Mouse (Mus musculus): ENCODE results near the gene Ccdc28b. TPM values are rescaled to one million over a fixed set of nuclear protein-coding genes. Genes with fewer than 3 reads are reported as not detected.

Ccdc28b gene
- polyA plus RNA-seq, 1 experiment from 2014 or later = 46.5 TPM

GRCm38 (mm10) chr4:129640638-129641467 is 17.1 kb upstream of the Ccdc28b start, which contains the start of gene Txlna:
Txlna (minus strand) TSS chr4:129641065.
- Histone ChIP-seq H3K4me3 (replicated peaks) (peak within 1 kb of the TSS; percentile 70), H3K9me3 (no peaks in the 10 kb centered on the region), H3K4me1 (peaks cover 13% of the 10 kb centered on the region), H3K27ac (peak within 1 kb of the TSS; percentile 97), H3K36me3 (peaks cover 26% of the 10 kb centered on the region), H3K9ac (peak within 1 kb of the TSS; percentile 53), H3K4me2 (peak within 1 kb of the TSS; percentile 78), H3K27me3 (replicated peaks) (no peaks in the 10 kb centered on the region)
- WGBS = under 1% methylated on average over 60 of the region's 60 CpGs
- peak; percentile 92 for ATAC-seq (ENCODE audit: insufficient read depth, low FRiP score, low read depth)

- Histone ChIP-seq H3K9me3 (no peaks in the 10 kb centered on the region), H3K4me3 (replicated peaks) (peak overlapping the region; percentile 70), H3K9ac (peak overlapping the region; percentile 53), H3K27me3 (replicated peaks) (no peaks in the 10 kb centered on the region), H3K4me2 (peak overlapping the region; percentile 78), H3K27ac (peak overlapping the region; percentile 97), H3K4me1 (peaks cover 13% of the 10 kb centered on the region), H3K36me3 (peaks cover 25% of the 10 kb centered on the region)
- no peak for ATAC-seq (ENCODE audit: insufficient read depth, low FRiP score, low read depth)
- 2% methylated on average over 17 of the region's 17 CpGs for WGBS
These were observed 16.4 kb upstream of the Ccdc28b start for GRCm38 (mm10) chr4:129640101-129640637.

- peak overlapping the region; percentile 97; the same call in 1 of the 2 replicates for H3K27ac ChIP-seq
- peak overlapping the region; percentile 78 for H3K4me2 ChIP-seq
- H3K9ac ChIP-seq = no peak overlapping the region
- H3K9me3 ChIP-seq = no peaks in the 10 kb centered on the region
- peaks cover 33% of the 10 kb centered on the region for H3K36me3 ChIP-seq
- no peak for ATAC-seq (ENCODE audit: insufficient read depth, low FRiP score, low read depth)
- H3K4me3 ChIP-seq (replicated peaks) = peak overlapping the region; percentile 70
- 85% methylated on average over 15 of the region's 15 CpGs for WGBS
- peaks cover 13% of the 10 kb centered on the region for H3K4me1 ChIP-seq
- no peaks in the 10 kb centered on the region for H3K27me3 ChIP-seq (replicated peaks)
These were observed 15.5 kb upstream of the Ccdc28b start for GRCm38 (mm10) chr4:129639221-129639620.

GRCm38 (mm10) chr4:129633852-129634251 is 10.1 kb upstream of the Ccdc28b start:
- Histone ChIP-seq H3K36me3 (peaks cover 77% of the 10 kb centered on the region), H3K9me3 (no peaks in the 10 kb centered on the region), H3K4me2 (no peak overlapping the region), H3K9ac (no peak overlapping the region), H3K4me3 (replicated peaks) (no peak overlapping the region), H3K27me3 (replicated peaks) (no peaks in the 10 kb centered on the region), H3K4me1 (peaks cover 6% of the 10 kb centered on the region; the same call in 1 of the 2 replicates), H3K27ac (no peak overlapping the region)
- ATAC-seq (ENCODE audit: insufficient read depth, low FRiP score, low read depth) = 0 out of 2 replicates have a peak, but pooled peaks have one; percentile 30
- 84% methylated on average over 6 of the region's 6 CpGs for WGBS

GRCm38 (mm10) chr4:129631867-129632266 is 8.1 kb upstream of the Ccdc28b start:
- H3K9me3 ChIP-seq = no peaks in the 10 kb centered on the region
- peaks cover 81% of the 10 kb centered on the region for H3K36me3 ChIP-seq
- no peak overlapping the region for H3K4me2 ChIP-seq
- H3K27me3 ChIP-seq (replicated peaks) = no peaks in the 10 kb centered on the region
- H3K9ac ChIP-seq = no peak overlapping the region
- 0 out of 2 replicates have a peak, but pooled peaks cover 3% of the 10 kb centered on the region for H3K4me1 ChIP-seq
- WGBS = 90% methylated on average over 12 of the region's 12 CpGs
- no peak overlapping the region for H3K27ac ChIP-seq
- ATAC-seq (ENCODE audit: insufficient read depth, low FRiP score, low read depth) = no peak
- no peak overlapping the region for H3K4me3 ChIP-seq (replicated peaks)

GRCm38 (mm10) chr4:129630944-129631343 is 7.2 kb upstream of the Ccdc28b start:
- 78% methylated on average over 4 of the region's 4 CpGs for WGBS
- Histone ChIP-seq H3K9ac (no peak overlapping the region), H3K27ac (no peak overlapping the region), H3K9me3 (no peaks in the 10 kb centered on the region), H3K27me3 (replicated peaks) (no peaks in the 10 kb centered on the region), H3K4me1 (0 out of 2 replicates have a peak, but pooled peaks cover 3% of the 10 kb centered on the region), H3K36me3 (peaks cover 76% of the 10 kb centered on the region), H3K4me2 (no peak overlapping the region), H3K4me3 (replicated peaks) (no peak overlapping the region)
- no peak for ATAC-seq (ENCODE audit: insufficient read depth, low FRiP score, low read depth)

GRCm38 (mm10) chr4:129626035-129626434 is 2.3 kb upstream of the Ccdc28b start:
- Histone ChIP-seq H3K27ac (no peak overlapping the region), H3K36me3 (peaks cover 38% of the 10 kb centered on the region), H3K4me2 (no peak overlapping the region), H3K9ac (no peak overlapping the region), H3K4me1 (peaks cover 31% of the 10 kb centered on the region), H3K27me3 (replicated peaks) (no peaks in the 10 kb centered on the region), H3K9me3 (no peaks in the 10 kb centered on the region), H3K4me3 (replicated peaks) (no peak overlapping the region)
- WGBS = 70% methylated on average over 6 of the region's 6 CpGs
- no peak for ATAC-seq (ENCODE audit: insufficient read depth, low FRiP score, low read depth)

GRCm38 (mm10) chr4:129625496-129625895 is 1.7 kb upstream of the Ccdc28b start:
- Histone ChIP-seq H3K27me3 (replicated peaks) (no peaks in the 10 kb centered on the region), H3K36me3 (peaks cover 33% of the 10 kb centered on the region), H3K9me3 (no peaks in the 10 kb centered on the region), H3K4me1 (peaks cover 30% of the 10 kb centered on the region), H3K4me2 (no peak overlapping the region; the same call in 1 of the 2 replicates), H3K27ac (peak overlapping the region; percentile 90; the same call in 1 of the 2 replicates), H3K4me3 (replicated peaks) (no peak overlapping the region), H3K9ac (no peak overlapping the region)
- WGBS = 38% methylated on average over 4 of the region's 4 CpGs
- no peak for ATAC-seq (ENCODE audit: insufficient read depth, low FRiP score, low read depth)

GRCm38 (mm10) chr4:129625029-129625370 is 1.3 kb upstream of the Ccdc28b start:
- ATAC-seq (ENCODE audit: insufficient read depth, low FRiP score, low read depth) = no peak
- Histone ChIP-seq H3K4me2 (peak overlapping the region; percentile 75), H3K27ac (peak overlapping the region; percentile 90), H3K36me3 (peaks cover 29% of the 10 kb centered on the region), H3K9ac (peak overlapping the region; percentile 27; the same call in 1 of the 2 replicates), H3K27me3 (replicated peaks) (no peaks in the 10 kb centered on the region), H3K4me1 (peaks cover 30% of the 10 kb centered on the region), H3K4me3 (replicated peaks) (peak overlapping the region; percentile 66), H3K9me3 (no peaks in the 10 kb centered on the region)
- 6% methylated on average over 6 of the region's 6 CpGs for WGBS

GRCm38 (mm10) chr4:129624281-129625028 is 708 bp upstream of the Ccdc28b start:
- ATAC-seq (ENCODE audit: insufficient read depth, low FRiP score, low read depth) = peak; percentile 91
- no peaks in the 10 kb centered on the region for H3K27me3 ChIP-seq (replicated peaks)
- H3K4me3 ChIP-seq (replicated peaks) = peak overlapping the region; percentile 66
- peak overlapping the region; percentile 75 for H3K4me2 ChIP-seq
- peaks cover 30% of the 10 kb centered on the region for H3K4me1 ChIP-seq
- H3K27ac ChIP-seq = peak overlapping the region; percentile 90
- peaks cover 24% of the 10 kb centered on the region for H3K36me3 ChIP-seq
- H3K9me3 ChIP-seq = no peaks in the 10 kb centered on the region
- under 1% methylated on average over 18 of the region's 18 CpGs for WGBS
- peak overlapping the region; percentile 37; the same call in 1 of the 2 replicates for H3K9ac ChIP-seq

GRCm38 (mm10) chr4:129622803-129623535 is 778 bp downstream of the Ccdc28b start:
- ATAC-seq (ENCODE audit: insufficient read depth, low FRiP score, low read depth) = no peak
- WGBS = 15% methylated on average over 8 of the region's 8 CpGs

More at GRCm38 (mm10) chr4:129622803-129623535, 778 bp downstream of the Ccdc28b start:
- Histone ChIP-seq H3K9ac (peak overlapping the region; percentile 37; the same call in 1 of the 2 replicates), H3K4me2 (peak overlapping the region; percentile 75), H3K27me3 (replicated peaks) (no peaks in the 10 kb centered on the region), H3K9me3 (no peaks in the 10 kb centered on the region), H3K27ac (peak overlapping the region; percentile 90), H3K36me3 (peaks cover 10% of the 10 kb centered on the region; the same call in 1 of the 2 replicates), H3K4me1 (peaks cover 36% of the 10 kb centered on the region), H3K4me3 (replicated peaks) (peak overlapping the region; percentile 66)

All from stomach, embryonic 15.5 days (tissue).